Mouse (Mus musculus) intestine, embryonic 14.5 days (tissue): Measurements from ENCODE around the gene 4930432M17Rik. TPM values are rescaled to one million over a fixed set of nuclear protein-coding genes. Genes with fewer than 3 reads are reported as not detected.

Experiments
- ATAC-seq: fragments of 200-750 bp; cut with Nextera tagmentation; replicated peaks from 2 replicates; pipeline ENCODE4 v1.8.0; 2017; ENCODE audit warnings: low read depth, moderate number of reproducible peaks, moderate TSS enrichment, moderate library complexity; ENCODE audit not compliant: low FRiP score, low TSS enrichment
- DNase-seq: peaks from one replicate; pipeline ENCODE4 v3.0.0-alpha.2; 2018; ENCODE audit warnings: low spot score
- H3K27ac ChIP-seq: fragments of 300-500 bp; sonication (generic); 2 replicates; pipeline ENCODE4 v1.5.1; 2014; ENCODE audit warnings: low read depth, mild to moderate bottlenecking, control low read depth
- H3K27me3 ChIP-seq: fragments of 300-500 bp; sonication (generic); replicated peaks from 2 replicates; pipeline ENCODE4 v1.6.1; 2014; ENCODE audit warnings: low read length, control low read depth; ENCODE audit not compliant: control insufficient read depth, insufficient read depth
- H3K36me3 ChIP-seq: fragments of 300-500 bp; sonication (generic); 2 replicates; pipeline ENCODE4 v1.6.1; 2014; ENCODE audit warnings: low read length, control low read depth; ENCODE audit not compliant: control insufficient read depth, insufficient read depth
- H3K4me1 ChIP-seq: fragments of 300-500 bp; sonication (generic); replicated peaks from 2 replicates; pipeline ENCODE4 v1.6.1; 2014; ENCODE audit warnings: low read length, control low read depth, mixed read lengths; ENCODE audit not compliant: control insufficient read depth, insufficient read depth
- H3K4me2 ChIP-seq: fragments of 300-500 bp; sonication (generic); 2 replicates; pipeline ENCODE4 v1.6.1; 2014; ENCODE audit warnings: low read length
- H3K4me3 ChIP-seq: fragments of 300-500 bp; sonication (generic); 2 replicates; pipeline ENCODE4 v1.5.1; 2014; ENCODE audit warnings: low read depth, low read length, control low read depth, mixed read lengths
- H3K9ac ChIP-seq: fragments of 300-500 bp; sonication (generic); 2 replicates; pipeline ENCODE4 v1.6.1; 2014; ENCODE audit warnings: mild to moderate bottlenecking, low read length
- H3K9me3 ChIP-seq: fragments of 300-500 bp; sonication (generic); 2 replicates; pipeline ENCODE4 v1.6.1; 2016; ENCODE audit warnings: low read length, control low read depth; ENCODE audit not compliant: control insufficient read depth
- WGBS: fragments of 180-500 bp; shearing (Covaris S2); extraction: QIAGEN DNeasy Blood & Tissue Kit; methylation state at CpG from one replicate; pipeline ENCODE4 v1.1.7; 2014; 5-methylcytosine and 5-hydroxymethylcytosine counted together
- polyA plus RNA-seq: library from polyadenylated mRNA; unstranded; fragments of >200 nt; fragmentation: Nextera tagmentation; extraction: Ambion mirVana; gene quantifications from 2 replicates; pipeline ENCODE4 v1.2.1, GENCODE M21; 2014

4930432M17Rik gene
- polyA plus RNA-seq, 1 experiment from 2014 or later = not detected

GRCm38 (mm10) chr3:121637792-121638191, 32.8 kb upstream of the 4930432M17Rik start:
- Histone ChIP-seq H3K4me2 (no peak overlapping the region), H3K27ac (no peak overlapping the region), H3K36me3 (no peaks in the 10 kb centered on the region), H3K27me3 (no peaks in the 10 kb centered on the region), H3K9me3 (no peaks in the 10 kb centered on the region), H3K9ac (no peak overlapping the region), H3K4me3 (no peak overlapping the region), H3K4me1 (0 out of 2 replicates have a peak, but pooled peaks cover 4% of the 10 kb centered on the region)
- WGBS = 82% methylated on average over 5 of the region's 5 CpGs
- DNase-seq (no peak), ATAC-seq (no peak)

- Histone ChIP-seq H3K4me2 (no peak overlapping the region), H3K27me3 (no peaks in the 10 kb centered on the region), H3K9ac (no peak overlapping the region), H3K4me3 (no peak overlapping the region), H3K36me3 (no peaks in the 10 kb centered on the region), H3K27ac (no peak overlapping the region), H3K4me1 (0 out of 2 replicates have a peak, but pooled peaks cover 4% of the 10 kb centered on the region), H3K9me3 (no peaks in the 10 kb centered on the region)
- 86% methylated on average over 3 of the region's 3 CpGs for WGBS
- ATAC-seq = no peak
- DNase-seq = no peak
Observed at GRCm38 (mm10) chr3:121638241-121638640, 32.3 kb upstream of the 4930432M17Rik start.

GRCm38 (mm10) chr3:121640611-121641010, 30.0 kb upstream of the 4930432M17Rik start:
- H3K4me2 ChIP-seq = no peak overlapping the region
- H3K4me3 ChIP-seq = no peak overlapping the region
- no peak overlapping the region for H3K27ac ChIP-seq
- DNase-seq = no peak
- no peaks in the 10 kb centered on the region for H3K27me3 ChIP-seq
- no peaks in the 10 kb centered on the region for H3K36me3 ChIP-seq
- H3K9me3 ChIP-seq = no peaks in the 10 kb centered on the region
- ATAC-seq = no peak
- no peak overlapping the region for H3K9ac ChIP-seq
- peaks cover 7% of the 10 kb centered on the region for H3K4me1 ChIP-seq
- WGBS = 29% methylated on average over 2 of the region's 2 CpGs

- Histone ChIP-seq H3K9ac (no peak overlapping the region), H3K4me3 (no peak overlapping the region), H3K27ac (no peak overlapping the region), H3K4me2 (no peak overlapping the region), H3K4me1 (peaks cover 25% of the 10 kb centered on the region), H3K9me3 (no peaks in the 10 kb centered on the region), H3K27me3 (no peaks in the 10 kb centered on the region), H3K36me3 (no peaks in the 10 kb centered on the region)
- ATAC-seq (no peak), DNase-seq (no peak)
- 70% methylated on average over 8 of the region's 8 CpGs for WGBS
Observed at GRCm38 (mm10) chr3:121643236-121643635, 27.3 kb upstream of the 4930432M17Rik start.

GRCm38 (mm10) chr3:121645447-121645846, 25.1 kb upstream of the 4930432M17Rik start:
- Histone ChIP-seq H3K9me3 (no peaks in the 10 kb centered on the region), H3K36me3 (no peaks in the 10 kb centered on the region), H3K27me3 (no peaks in the 10 kb centered on the region), H3K4me2 (no peak overlapping the region), H3K9ac (no peak overlapping the region), H3K4me1 (peaks cover 27% of the 10 kb centered on the region), H3K4me3 (no peak overlapping the region), H3K27ac (peak overlapping the region; percentile 77)
- DNase-seq (no peak), ATAC-seq (no peak)
- 41% methylated on average over 7 of the region's 7 CpGs for WGBS

DNA sequence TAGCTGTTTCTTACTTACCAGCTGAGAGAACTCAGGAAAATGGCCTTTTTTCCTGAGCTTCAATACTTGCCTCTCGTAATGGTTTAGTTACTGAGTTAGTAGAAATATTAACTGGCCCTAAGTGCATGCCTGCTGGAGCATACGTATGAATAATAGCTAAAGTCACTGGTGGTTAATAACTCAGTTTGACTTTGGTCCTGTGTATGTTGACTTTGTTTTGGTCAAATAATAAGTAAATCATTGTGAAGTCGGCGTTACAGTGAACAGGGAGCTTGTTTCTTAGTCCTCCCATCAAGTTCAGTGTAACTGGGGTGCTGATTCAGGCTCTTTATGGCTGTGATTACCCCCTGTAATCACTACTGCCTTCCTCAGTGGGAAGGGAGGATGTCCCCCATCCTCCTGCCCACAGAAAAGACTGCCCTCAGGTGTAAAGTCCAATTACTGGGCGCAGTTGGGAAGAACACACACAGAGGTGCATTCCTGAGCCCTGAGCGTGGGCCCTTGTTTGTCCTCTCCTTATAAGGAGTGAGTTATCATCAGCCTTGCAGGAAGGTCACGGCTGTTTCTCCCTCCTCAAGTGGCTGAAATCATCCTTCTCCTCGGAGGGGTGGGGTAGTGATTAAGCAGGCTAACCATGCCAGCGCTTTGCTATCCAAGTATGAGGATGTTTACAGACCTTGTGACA, 24.1 kb upstream of the 4930432M17Rik start:
- peak overlapping the region; percentile 77 for H3K27ac ChIP-seq
- no peaks in the 10 kb centered on the region for H3K36me3 ChIP-seq
- H3K9me3 ChIP-seq = no peaks in the 10 kb centered on the region
- no peak overlapping the region for H3K4me3 ChIP-seq
- 23% methylated on average over 9 of the region's 9 CpGs for WGBS
- no peak overlapping the region for H3K4me2 ChIP-seq
- no peaks in the 10 kb centered on the region for H3K27me3 ChIP-seq
- no peak overlapping the region for H3K9ac ChIP-seq
- peaks cover 32% of the 10 kb centered on the region for H3K4me1 ChIP-seq
- DNase-seq (peak; percentile 70), ATAC-seq (peak; percentile 91)

DNA sequence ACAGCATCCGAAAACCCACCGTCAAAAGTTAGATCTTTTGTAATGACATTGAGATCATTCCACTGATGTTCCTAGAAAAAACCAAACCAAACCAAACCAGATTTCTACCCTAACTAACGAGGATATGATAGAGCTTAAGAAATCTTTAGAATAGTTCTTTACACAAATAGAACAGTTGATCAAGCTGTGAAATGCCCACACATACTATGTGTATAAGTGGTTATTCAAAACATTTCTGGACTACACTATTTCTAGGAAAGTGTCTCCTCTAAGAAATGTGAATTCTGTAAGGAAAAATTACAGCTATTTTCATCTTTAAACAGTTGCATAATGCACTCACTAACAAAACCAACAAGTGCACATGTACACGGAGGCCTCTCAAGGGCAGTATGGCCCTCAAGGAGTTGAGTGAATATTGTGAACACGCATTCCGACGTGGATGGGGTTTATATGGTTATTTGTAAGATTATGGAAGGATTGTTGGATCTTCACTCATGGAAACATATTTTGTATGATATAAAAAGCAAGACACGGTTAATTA, 22.3 kb upstream of the 4930432M17Rik start:
- Histone ChIP-seq H3K9me3 (no peaks in the 10 kb centered on the region), H3K36me3 (no peaks in the 10 kb centered on the region), H3K27ac (no peak overlapping the region), H3K4me3 (no peak overlapping the region), H3K4me1 (peaks cover 32% of the 10 kb centered on the region), H3K9ac (no peak overlapping the region), H3K4me2 (no peak overlapping the region), H3K27me3 (no peaks in the 10 kb centered on the region)
- no peak for DNase-seq
- 95% methylated on average over 8 of the region's 8 CpGs for WGBS
- no peak for ATAC-seq

DNA sequence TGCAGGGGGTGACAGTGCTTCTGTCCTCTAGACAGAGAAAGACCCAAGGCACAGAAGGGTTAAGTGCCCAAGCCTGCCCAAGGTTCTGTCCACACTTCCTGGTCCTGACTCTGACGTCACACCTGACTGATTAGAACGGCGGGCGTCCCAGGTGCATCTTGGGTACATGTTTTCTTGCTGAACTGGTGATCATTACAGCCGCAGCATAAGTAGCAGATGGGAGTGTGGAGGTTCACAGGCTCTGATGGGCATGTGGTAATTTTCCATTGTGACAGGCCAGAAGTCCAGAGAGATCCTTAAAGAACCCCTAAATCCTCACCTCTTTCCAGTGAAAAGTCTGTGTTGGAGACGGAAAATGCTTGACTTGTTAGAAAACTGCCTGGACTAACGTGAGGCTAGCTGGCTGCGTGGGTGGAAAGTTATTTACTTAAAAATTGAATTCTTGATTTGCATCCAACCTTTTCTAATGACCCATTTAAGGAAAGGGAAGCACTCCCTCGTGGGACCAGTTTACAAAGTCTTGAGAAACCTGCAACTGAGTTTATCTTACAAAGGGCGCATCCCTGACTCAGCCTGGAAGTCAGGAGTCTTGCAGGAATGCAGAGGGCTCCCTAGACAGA, 20.4 kb upstream of the 4930432M17Rik start:
- ATAC-seq = no peak
- H3K4me1 ChIP-seq = peaks cover 32% of the 10 kb centered on the region
- no peak overlapping the region; the same call in 1 of the 2 replicates for H3K27ac ChIP-seq
- H3K9ac ChIP-seq = no peak overlapping the region
- H3K27me3 ChIP-seq = no peaks in the 10 kb centered on the region
- H3K4me3 ChIP-seq = no peak overlapping the region
- DNase-seq = no peak
- no peak overlapping the region for H3K4me2 ChIP-seq
- 52% methylated on average over 10 of the region's 10 CpGs for WGBS
- no peaks in the 10 kb centered on the region for H3K9me3 ChIP-seq
- H3K36me3 ChIP-seq = no peaks in the 10 kb centered on the region
